Mouse (Mus musculus) leukemia stem cell, adult 10-12 weeks (primary cell): ENCODE results near the gene Cyp2a12. TPM values are rescaled to one million over a fixed set of nuclear protein-coding genes. Genes with fewer than 3 reads are reported as not detected.

Experiments used
- polyA plus RNA-seq: library from polyadenylated mRNA; stranded (reverse); fragments of >175 nt; gene quantifications from 2 replicates; pipeline ENCODE4 v1.2.3, GENCODE M21; 2012; ENCODE audit warnings: low replicate concordance

Cyp2a12 gene
- polyA plus RNA-seq: not detected in 2 replicates

GRCm38 (mm10) chr7:27028789-27029188, at the start of gene Cyp2a12:
Gene Cyp2a12, plus strand, starts transcription at chr7:27029081.

Other genes starting within 250 kb of the Cyp2a12 start
- gene Cyp2g1, start 220.2 kb upstream of the Cyp2a12 start, polyA plus RNA-seq: not detected in 2 replicates
- 0.69 TPM in 1 of 2 replicates, not detected in the other for gene Cyp2a5, start 193.8 kb upstream of the Cyp2a12 start, polyA plus RNA-seq
- not detected in 2 replicates for gene Cyp2a22, start 89.7 kb upstream of the Cyp2a12 start, polyA plus RNA-seq
- not detected in 2 replicates for gene Cyp2f2, start 90.8 kb downstream of the Cyp2a12 start, polyA plus RNA-seq
- not detected in 2 replicates for gene Cyp2t4, start 124.6 kb downstream of the Cyp2a12 start, polyA plus RNA-seq
- 74.7 and 137 TPM in 2 replicates for gene Egln2, start 137.7 kb downstream of the Cyp2a12 start, polyA plus RNA-seq
- 231 and 342 TPM in 2 replicates for gene Rab4b, start 149.8 kb downstream of the Cyp2a12 start, polyA plus RNA-seq
- 0.32 and 1.8 TPM in 2 replicates for gene Gm21983, start 152.0 kb downstream of the Cyp2a12 start, polyA plus RNA-seq
- not detected in 2 replicates for gene Mia, start 152.1 kb downstream of the Cyp2a12 start, polyA plus RNA-seq
- 3.1 and 5.7 TPM in 2 replicates for gene BC024978, start 166.7 kb downstream of the Cyp2a12 start, polyA plus RNA-seq
- 820 and 1,336 TPM in 2 replicates for gene Snrpa, start 167.2 kb downstream of the Cyp2a12 start, polyA plus RNA-seq
- 3.4 and 6.0 TPM in 2 replicates for gene Itpkc, start 199.6 kb downstream of the Cyp2a12 start, polyA plus RNA-seq
- gene Coq8b, start 203.9 kb downstream of the Cyp2a12 start, polyA plus RNA-seq: 30.3 and 47.8 TPM in 2 replicates
- 4.0 and 4.9 TPM in 2 replicates for gene Numbl, start 229.4 kb downstream of the Cyp2a12 start, polyA plus RNA-seq